Mouse (Mus musculus) forebrain, embryonic 11.5 days (tissue): ENCODE measurements around the gene Gzmm. TPM values are rescaled to one million over a fixed set of nuclear protein-coding genes. Genes with fewer than 3 reads are reported as not detected.

Experiments
- ATAC-seq: fragments of 200-750 bp; cut with Nextera tagmentation; replicated peaks from 2 replicates; pipeline ENCODE4 v1.8.0; 2017; ENCODE audit warnings: moderate TSS enrichment; ENCODE audit not compliant: low FRiP score
- DNase-seq: peaks from one replicate; pipeline ENCODE4 v3.0.0-alpha.2; 2017; ENCODE audit warnings: low spot score
- H3K27ac ChIP-seq: fragments of 300-500 bp; sonication (generic); 2 replicates; pipeline ENCODE4 v1.5.1; 2014; ENCODE audit warnings: low read depth, low read length
- H3K27me3 ChIP-seq: fragments of 300-500 bp; sonication (generic); 2 replicates; pipeline ENCODE4 v1.6.1; 2014; ENCODE audit warnings: mild to moderate bottlenecking, low read length, mixed read lengths; ENCODE audit not compliant: control insufficient read depth, insufficient read depth
- H3K36me3 ChIP-seq: fragments of 300-500 bp; sonication (generic); 2 replicates; pipeline ENCODE4 v1.6.1; 2014; ENCODE audit warnings: mild to moderate bottlenecking, low read length, moderate library complexity, mixed read lengths; ENCODE audit not compliant: control insufficient read depth, insufficient read depth
- H3K4me1 ChIP-seq: fragments of 300-500 bp; sonication (generic); replicated peaks from 2 replicates; pipeline ENCODE4 v1.6.1; 2014; ENCODE audit warnings: low read length, mixed read lengths; ENCODE audit not compliant: control insufficient read depth, insufficient read depth
- H3K4me2 ChIP-seq: fragments of 300-500 bp; sonication (generic); 2 replicates; pipeline ENCODE4 v1.6.1; 2014; ENCODE audit warnings: low read depth, mild to moderate bottlenecking, low read length, moderate library complexity, mixed read lengths; ENCODE audit not compliant: severe bottlenecking
- H3K4me3 ChIP-seq: fragments of 300-500 bp; sonication (generic); 2 replicates; pipeline ENCODE4 v1.5.1; 2014; ENCODE audit warnings: low read depth, low read length
- H3K9ac ChIP-seq: fragments of 300-500 bp; sonication (generic); 2 replicates; pipeline ENCODE4 v1.6.1; 2014; ENCODE audit warnings: low read length
- H3K9me3 ChIP-seq: fragments of 300-500 bp; sonication (generic); 2 replicates; pipeline ENCODE4 v1.6.1; 2016; ENCODE audit warnings: low read length, mixed read lengths; ENCODE audit not compliant: control insufficient read depth
- WGBS: fragments of 180-500 bp; shearing (Covaris S2); extraction: QIAGEN DNeasy Blood & Tissue Kit; methylation state at CpG from one replicate; pipeline ENCODE4 v1.1.7; 2014; 5-methylcytosine and 5-hydroxymethylcytosine counted together
- polyA plus RNA-seq: library from polyadenylated mRNA; unstranded; fragments of >200 nt; fragmentation: Nextera tagmentation; extraction: Ambion mirVana; gene quantifications from 2 replicates; pipeline ENCODE4 v1.2.1, GENCODE M21; 2014

Gzmm gene
- polyA plus RNA-seq, 1 experiment from 2014 or later = 0.81 TPM

DNA sequence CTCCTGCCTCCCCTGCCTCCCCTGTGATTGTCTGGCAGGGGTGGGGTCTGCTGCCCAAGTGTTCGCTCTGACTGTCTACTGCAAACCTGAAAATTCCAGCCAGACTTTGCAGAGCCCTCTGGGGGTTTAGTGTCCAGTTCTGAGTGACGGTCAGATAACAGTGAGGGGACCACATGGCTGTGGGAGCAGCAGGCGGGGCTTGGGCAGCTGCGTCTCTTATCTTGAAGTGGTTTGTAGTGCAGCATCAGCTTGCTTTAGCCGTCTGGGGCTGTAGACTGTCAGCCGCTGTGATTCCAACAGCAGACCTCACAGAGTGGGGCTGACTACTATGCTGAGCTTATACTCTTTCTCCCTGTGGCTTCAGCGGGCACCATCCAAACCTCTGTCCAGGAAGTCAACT lies 20.5 kb downstream of the Gzmm start:
- no peak overlapping the region for H3K9ac ChIP-seq
- ATAC-seq = no peak
- peaks cover 13% of the 10 kb centered on the region for H3K4me1 ChIP-seq
- no peak overlapping the region for H3K4me3 ChIP-seq
- H3K27me3 ChIP-seq = no peaks in the 10 kb centered on the region
- WGBS = 86% methylated on average over 7 of the region's 7 CpGs
- DNase-seq = no peak
- H3K36me3 ChIP-seq = peaks cover 15% of the 10 kb centered on the region; the same call in 1 of the 2 replicates
- no peaks in the 10 kb centered on the region for H3K9me3 ChIP-seq
- H3K4me2 ChIP-seq = no peak overlapping the region
- H3K27ac ChIP-seq = no peak overlapping the region

GRCm38 (mm10) chr10:79712029-79712428 lies 23.2 kb downstream of the Gzmm start:
- Histone ChIP-seq H3K36me3 (peaks cover 15% of the 10 kb centered on the region; the same call in 1 of the 2 replicates), H3K4me1 (peaks cover 4% of the 10 kb centered on the region; the same call in 1 of the 2 replicates), H3K9me3 (no peaks in the 10 kb centered on the region), H3K27me3 (peaks cover 22% of the 10 kb centered on the region), H3K4me2 (no peak overlapping the region), H3K27ac (no peak overlapping the region), H3K4me3 (no peak overlapping the region), H3K9ac (no peak overlapping the region)
- ATAC-seq (peak; percentile 22; the same call in 1 of the 2 replicates), DNase-seq (no peak)
- 90% methylated on average over 1 of the region's 1 CpGs for WGBS

DNA sequence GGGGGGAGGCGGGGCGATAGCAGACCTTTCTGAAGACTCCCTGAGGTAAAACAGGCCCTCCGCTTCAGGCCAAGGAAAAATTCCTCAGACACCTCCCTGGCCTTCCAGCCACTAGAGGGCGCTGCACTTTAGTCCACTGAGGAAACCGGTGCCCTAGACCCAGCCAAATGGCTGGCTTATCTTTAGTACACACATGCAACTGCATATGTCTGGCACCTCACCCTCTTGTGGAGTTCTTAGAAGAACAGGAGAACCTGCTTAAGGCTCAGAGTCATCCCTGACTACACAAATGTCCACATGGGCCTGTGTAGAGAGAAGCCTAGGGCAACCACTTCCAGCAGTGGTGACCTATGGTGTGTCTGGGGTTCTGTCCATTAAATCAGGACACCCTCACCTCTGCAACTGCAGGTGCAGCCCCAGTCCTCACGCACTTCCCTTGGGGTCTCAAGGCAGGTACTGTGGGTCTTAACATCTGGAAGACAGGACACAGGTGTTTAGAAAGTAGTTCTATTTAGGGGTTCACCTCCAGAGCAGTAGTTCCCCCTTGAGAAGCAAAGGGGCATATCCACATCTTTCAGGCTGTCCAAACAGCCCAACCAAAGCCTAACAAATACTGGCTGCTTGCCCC lies 23.8 kb downstream of the Gzmm start:
- 12% methylated on average over 6 of the region's 6 CpGs for WGBS
- Histone ChIP-seq H3K36me3 (peaks cover 15% of the 10 kb centered on the region; the same call in 1 of the 2 replicates), H3K4me1 (peaks cover 8% of the 10 kb centered on the region; the same call in 1 of the 2 replicates), H3K27me3 (peaks cover 28% of the 10 kb centered on the region), H3K4me3 (no peak overlapping the region), H3K4me2 (no peak overlapping the region), H3K9me3 (no peaks in the 10 kb centered on the region), H3K27ac (no peak overlapping the region), H3K9ac (no peak overlapping the region)
- peak; percentile 37; the same call in 1 of the 2 replicates for ATAC-seq
- DNase-seq = peak; percentile 89

DNA sequence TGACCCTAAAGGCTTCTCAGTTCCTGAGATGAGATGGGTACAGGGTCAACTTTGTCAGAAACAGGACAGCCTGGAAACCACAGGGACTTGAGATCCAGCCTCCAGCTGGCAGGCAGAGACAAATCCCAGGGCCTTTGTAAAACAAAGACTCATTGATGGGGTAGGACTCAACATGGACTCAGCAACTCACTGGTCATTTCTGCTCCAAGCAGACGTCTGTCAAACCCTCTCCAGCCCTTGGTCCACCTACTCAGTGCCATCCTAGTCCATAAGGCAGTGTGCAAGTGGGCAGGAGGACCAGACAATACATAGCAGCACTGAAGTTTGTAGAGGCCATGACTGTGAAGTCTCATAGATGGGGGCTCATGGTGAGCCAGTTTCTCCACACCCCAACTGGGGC lies 24.3 kb downstream of the Gzmm start:
- no peak overlapping the region for H3K4me3 ChIP-seq
- H3K9ac ChIP-seq = no peak overlapping the region
- no peak overlapping the region for H3K27ac ChIP-seq
- H3K9me3 ChIP-seq = no peaks in the 10 kb centered on the region
- ATAC-seq (no peak), DNase-seq (no peak)
- peaks cover 15% of the 10 kb centered on the region; the same call in 1 of the 2 replicates for H3K36me3 ChIP-seq
- H3K4me1 ChIP-seq = peaks cover 8% of the 10 kb centered on the region; the same call in 1 of the 2 replicates
- 20% methylated on average over 1 of the region's 1 CpGs for WGBS
- no peak overlapping the region for H3K4me2 ChIP-seq
- H3K27me3 ChIP-seq = peaks cover 33% of the 10 kb centered on the region

- peaks cover 4% of the 10 kb centered on the region; the same call in 1 of the 2 replicates for H3K36me3 ChIP-seq
- H3K4me3 ChIP-seq = no peak overlapping the region
- WGBS = 70% methylated on average over 4 of the region's 4 CpGs
- peaks cover 8% of the 10 kb centered on the region; the same call in 1 of the 2 replicates for H3K4me1 ChIP-seq
- no peak overlapping the region for H3K27ac ChIP-seq
- H3K9me3 ChIP-seq = no peaks in the 10 kb centered on the region
- DNase-seq (no peak), ATAC-seq (no peak)
- no peak overlapping the region for H3K4me2 ChIP-seq
- H3K27me3 ChIP-seq = peaks cover 41% of the 10 kb centered on the region
- no peak overlapping the region for H3K9ac ChIP-seq
Observed at GRCm38 (mm10) chr10:79714996-79715395, 26.2 kb downstream of the Gzmm start.

DNA sequence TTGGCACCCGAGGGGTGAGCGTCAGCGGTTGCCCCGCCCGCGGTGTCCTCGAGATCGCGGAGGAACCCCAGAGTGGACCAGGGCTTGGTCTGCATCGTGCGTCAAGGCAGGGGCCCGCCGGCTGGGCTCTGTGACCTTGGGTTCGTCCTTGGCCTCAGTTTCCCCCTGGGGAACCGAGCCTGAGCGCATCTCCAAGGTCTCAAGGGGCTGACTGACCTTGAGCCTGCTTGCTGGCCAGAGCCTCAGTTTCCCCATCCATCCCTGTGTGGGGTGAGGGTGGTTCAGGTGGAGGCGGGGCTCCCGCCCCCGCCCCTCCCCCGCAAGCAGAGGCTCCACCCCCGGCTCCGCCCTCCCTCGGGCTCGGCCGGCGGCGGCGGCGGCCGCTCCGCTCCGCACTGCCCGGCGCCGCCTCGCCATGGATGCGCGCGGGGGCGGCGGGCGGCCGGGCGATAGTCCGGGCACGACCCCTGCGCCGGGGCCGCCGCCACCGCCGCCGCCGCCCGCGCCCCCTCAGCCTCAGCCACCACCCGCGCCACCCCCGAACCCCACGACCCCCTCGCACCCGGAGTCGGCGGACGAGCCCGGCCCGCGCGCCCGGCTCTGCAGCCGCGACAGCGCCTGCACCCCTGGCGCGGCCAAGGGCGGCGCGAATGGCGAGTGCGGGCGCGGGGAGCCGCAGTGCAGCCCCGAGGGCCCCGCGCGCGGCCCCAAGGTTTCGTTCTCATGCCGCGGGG lies 27.6 kb downstream of the Gzmm start, which contains the start of gene Hcn2:
Gene Hcn2, plus strand, starts transcription at position 381 of the 734 bp plus-strand sequence.
- Histone ChIP-seq H3K4me2 (peak within 1 kb of the TSS; percentile 83), H3K27me3 (peaks cover 41% of the 10 kb centered on the region), H3K4me1 (peaks cover 8% of the 10 kb centered on the region; the same call in 1 of the 2 replicates), H3K27ac (no peak within 1 kb of the TSS), H3K9ac (peak within 1 kb of the TSS; percentile 54), H3K4me3 (peak within 1 kb of the TSS; percentile 62), H3K36me3 (no peaks in the 10 kb centered on the region), H3K9me3 (no peaks in the 10 kb centered on the region)
- peak; percentile 42; the same call in 1 of the 2 replicates for ATAC-seq
- 2% methylated on average over 72 of the region's 91 CpGs for WGBS
- no peak for DNase-seq

DNA sequence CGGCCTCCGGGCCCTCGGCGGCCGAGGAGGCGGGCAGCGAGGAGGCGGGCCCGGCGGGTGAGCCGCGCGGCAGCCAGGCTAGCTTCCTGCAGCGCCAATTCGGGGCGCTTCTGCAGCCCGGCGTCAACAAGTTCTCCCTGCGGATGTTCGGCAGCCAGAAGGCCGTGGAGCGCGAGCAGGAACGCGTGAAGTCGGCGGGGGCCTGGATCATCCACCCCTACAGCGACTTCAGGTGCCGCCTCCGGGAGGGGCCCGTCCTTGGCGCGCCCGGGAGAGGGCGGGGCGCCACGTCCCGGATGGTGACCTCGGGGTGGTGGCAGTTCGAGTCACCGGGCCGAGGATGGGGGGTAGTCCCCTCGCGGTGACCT lies 28.2 kb downstream of the Gzmm start:
- ATAC-seq (no peak), DNase-seq (no peak)
- H3K36me3 ChIP-seq = no peaks in the 10 kb centered on the region
- H3K9ac ChIP-seq = peak overlapping the region; percentile 54
- under 1% methylated on average over 44 of the region's 44 CpGs for WGBS
- H3K27me3 ChIP-seq = peaks cover 41% of the 10 kb centered on the region
- H3K4me3 ChIP-seq = peak overlapping the region; percentile 62
- H3K9me3 ChIP-seq = no peaks in the 10 kb centered on the region
- H3K27ac ChIP-seq = no peak overlapping the region
- H3K4me1 ChIP-seq = peaks cover 8% of the 10 kb centered on the region; the same call in 1 of the 2 replicates
- H3K4me2 ChIP-seq = peak overlapping the region; percentile 83

DNA sequence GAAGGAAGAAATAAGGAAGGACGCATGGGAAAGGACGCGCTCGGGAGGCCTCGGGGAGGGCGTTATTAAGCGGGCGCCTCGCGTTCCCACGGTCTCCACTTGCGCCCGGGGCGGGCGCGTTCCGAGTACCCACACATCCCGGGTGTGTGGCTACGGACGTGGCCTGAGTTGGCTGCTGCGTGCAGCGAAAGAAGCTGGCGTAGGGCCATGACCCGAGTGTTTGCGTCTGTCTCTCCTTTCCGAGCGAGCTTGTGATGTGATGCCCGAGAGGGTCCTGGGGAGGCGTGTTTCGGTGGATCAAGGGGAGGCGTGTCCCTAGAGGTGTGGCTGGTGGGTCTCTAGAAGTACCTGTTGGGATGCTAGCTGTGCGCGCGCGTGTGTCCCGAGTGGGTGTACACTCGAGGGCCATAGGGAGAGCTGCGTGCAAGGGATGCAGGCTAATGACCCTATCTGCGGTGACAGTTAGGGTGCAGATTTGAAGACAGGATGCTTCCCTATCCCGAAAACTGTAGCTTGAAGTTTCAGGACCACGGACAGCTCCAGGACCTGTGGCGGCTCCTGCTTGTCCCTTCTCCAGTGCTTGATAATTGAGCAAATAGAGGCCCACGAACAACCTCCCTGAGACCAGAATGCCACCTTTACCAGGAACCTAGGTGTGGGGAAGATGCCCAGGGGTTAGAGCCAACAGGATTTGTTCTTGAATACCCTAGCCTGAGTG lies 29.0 kb downstream of the Gzmm start:
- ATAC-seq = no peak

More for the DNA sequence above, 29.0 kb downstream of the Gzmm start:
- WGBS = 5% methylated on average over 43 of the region's 43 CpGs
- DNase-seq = peak; percentile 88
- Histone ChIP-seq H3K4me1 (peaks cover 8% of the 10 kb centered on the region; the same call in 1 of the 2 replicates), H3K9ac (no peak overlapping the region), H3K27ac (no peak overlapping the region), H3K4me2 (peak overlapping the region; percentile 83), H3K36me3 (no peaks in the 10 kb centered on the region), H3K27me3 (peaks cover 41% of the 10 kb centered on the region), H3K9me3 (no peaks in the 10 kb centered on the region), H3K4me3 (peak overlapping the region; percentile 62)
